Mouse (Mus musculus) stomach, embryonic 14.5 days (tissue): ENCODE results near the gene Thsd4. TPM values are rescaled to one million over a fixed set of nuclear protein-coding genes. Genes with fewer than 3 reads are reported as not detected.
A peak's percentile ranks its signal among the peaks of the same experiment; 100 is the strongest.

ENCODE experiments used
- ATAC-seq: fragments of 200-750 bp; cut with Nextera tagmentation; 2 replicates; pipeline ENCODE4 v1.8.0; 2017; ENCODE audit warnings: low read depth, moderate TSS enrichment; ENCODE audit not compliant: insufficient number of reproducible peaks, insufficient read depth, low FRiP score
- H3K27ac ChIP-seq: fragments of 300-500 bp; sonication (generic); 2 replicates; pipeline ENCODE4 v1.5.1; 2014; ENCODE audit warnings: mild to moderate bottlenecking, low read length, moderate library complexity, mixed read lengths
- H3K27me3 ChIP-seq: fragments of 300-500 bp; sonication (generic); 2 replicates; pipeline ENCODE4 v1.6.1; 2014; ENCODE audit warnings: low read length, control low read depth, mixed read lengths; ENCODE audit not compliant: control insufficient read depth, insufficient read depth
- H3K36me3 ChIP-seq: fragments of 300-500 bp; sonication (generic); 2 replicates; pipeline ENCODE4 v1.6.1; 2014; ENCODE audit warnings: mild to moderate bottlenecking, control low read depth, low read length, moderate library complexity, mixed read lengths; ENCODE audit not compliant: control insufficient read depth, insufficient read depth
- H3K4me1 ChIP-seq: fragments of 300-500 bp; sonication (generic); 2 replicates; pipeline ENCODE4 v1.6.1; 2014; ENCODE audit warnings: low read length, control low read depth, mixed read lengths; ENCODE audit not compliant: control insufficient read depth, insufficient read depth
- H3K4me2 ChIP-seq: fragments of 300-500 bp; sonication (generic); replicated peaks from 2 replicates; pipeline ENCODE4 v1.6.1; 2014; ENCODE audit warnings: low read depth, low read length, control low read depth
- H3K4me3 ChIP-seq: fragments of 300-500 bp; sonication (generic); 2 replicates; pipeline ENCODE4 v1.5.1; 2014; ENCODE audit warnings: low read depth, low read length, control low read depth
- H3K9ac ChIP-seq: fragments of 300-500 bp; sonication (generic); replicated peaks from 2 replicates; pipeline ENCODE4 v1.6.1; 2014; ENCODE audit warnings: low read depth, mild to moderate bottlenecking, control low read depth, low read length, moderate library complexity, mixed read lengths
- H3K9me3 ChIP-seq: fragments of 300-500 bp; sonication (generic); 2 replicates; pipeline ENCODE4 v1.6.1; 2016; ENCODE audit warnings: low read depth, low read length, control low read depth; ENCODE audit not compliant: control insufficient read depth
- WGBS: fragments of 180-500 bp; shearing (Covaris S2); extraction: QIAGEN DNeasy Blood & Tissue Kit; methylation state at CpG from one replicate; pipeline ENCODE4 v1.1.7; 2014; 5-methylcytosine and 5-hydroxymethylcytosine counted together
- polyA plus RNA-seq: library from polyadenylated mRNA; unstranded; fragments of >200 nt; fragmentation: Nextera tagmentation; extraction: Ambion mirVana; gene quantifications from 2 replicates; pipeline ENCODE4 v1.2.1, GENCODE M21; 2014

Gene Thsd4
- polyA plus RNA-seq, 1 experiment from 2014 or later: 27.2 TPM

GRCm38 (mm10) chr9:60398073-60398472, 123.8 kb downstream of the Thsd4 start:
- H3K4me1 ChIP-seq: peaks cover 10% of the 10 kb centered on the region; the same call in 1 of the 2 replicates
- no peak overlapping the region for H3K9ac ChIP-seq
- H3K27ac ChIP-seq: no peak overlapping the region
- no peaks in the 10 kb centered on the region for H3K27me3 ChIP-seq
- no peaks in the 10 kb centered on the region for H3K9me3 ChIP-seq
- H3K4me2 ChIP-seq: no peak overlapping the region
- 23% methylated on average over 2 of the region's 2 CpGs for WGBS
- ATAC-seq: no peak
- no peaks in the 10 kb centered on the region for H3K36me3 ChIP-seq
- H3K4me3 ChIP-seq: no peak overlapping the region

DNA sequence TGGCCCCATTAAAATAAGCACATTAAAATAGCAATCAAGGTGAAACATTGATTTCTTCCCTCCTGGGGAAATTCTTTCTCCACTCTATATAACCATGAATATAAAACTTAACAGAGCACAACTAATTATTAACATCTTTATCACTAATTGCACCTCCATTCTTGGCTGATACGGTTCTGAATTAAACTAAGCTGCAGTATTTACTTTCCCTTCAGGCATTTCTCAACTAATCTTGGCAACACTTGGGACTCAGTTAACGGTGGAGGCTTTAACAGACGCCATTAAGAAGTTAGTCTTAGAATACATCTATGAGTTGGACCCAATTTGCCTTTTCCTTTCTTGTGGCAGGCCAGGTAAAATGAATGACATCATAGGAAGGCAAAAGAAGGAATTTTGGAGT, 125.8 kb downstream of the Thsd4 start:
- Histone ChIP-seq H3K27me3 (no peaks in the 10 kb centered on the region), H3K4me3 (no peak overlapping the region), H3K9me3 (no peaks in the 10 kb centered on the region), H3K36me3 (no peaks in the 10 kb centered on the region), H3K4me2 (no peak overlapping the region), H3K9ac (no peak overlapping the region), H3K4me1 (peaks cover 10% of the 10 kb centered on the region; the same call in 1 of the 2 replicates), H3K27ac (no peak overlapping the region)
- no peak for ATAC-seq
- WGBS: 61% methylated on average over 3 of the region's 3 CpGs

DNA sequence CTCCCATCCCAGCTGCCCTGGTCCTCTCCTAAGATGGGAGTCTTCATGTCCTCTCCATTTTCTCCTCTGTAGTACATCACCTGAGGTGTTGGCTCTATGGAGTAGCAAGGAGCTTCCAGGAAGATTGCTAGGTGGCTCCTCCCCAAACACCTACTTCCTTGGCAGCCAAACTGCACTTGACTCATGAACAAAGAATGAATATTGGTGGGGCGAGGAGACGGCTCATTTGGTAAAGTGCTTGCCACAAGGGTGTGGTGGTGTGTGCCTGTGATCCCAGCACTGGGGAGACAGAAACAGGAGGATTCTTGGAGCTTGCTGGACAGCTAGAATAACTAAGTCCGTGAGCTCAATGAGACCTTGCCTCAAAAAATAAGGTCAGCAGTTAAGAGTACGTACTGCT, 128.9 kb downstream of the Thsd4 start:
- Histone ChIP-seq H3K36me3 (no peaks in the 10 kb centered on the region), H3K4me3 (no peak overlapping the region), H3K9me3 (no peaks in the 10 kb centered on the region), H3K9ac (no peak overlapping the region), H3K4me2 (no peak overlapping the region), H3K27ac (no peak overlapping the region), H3K27me3 (no peaks in the 10 kb centered on the region), H3K4me1 (peaks cover 6% of the 10 kb centered on the region; the same call in 1 of the 2 replicates)
- no peak for ATAC-seq
- WGBS: 90% methylated on average over 4 of the region's 4 CpGs

GRCm38 (mm10) chr9:60384751-60385150, 137.1 kb downstream of the Thsd4 start:
- no peaks in the 10 kb centered on the region for H3K4me1 ChIP-seq
- H3K4me3 ChIP-seq: no peak overlapping the region
- H3K9me3 ChIP-seq: no peaks in the 10 kb centered on the region
- H3K27ac ChIP-seq: no peak overlapping the region
- ATAC-seq: no peak
- no peak overlapping the region for H3K4me2 ChIP-seq
- no peak overlapping the region for H3K9ac ChIP-seq
- H3K36me3 ChIP-seq: no peaks in the 10 kb centered on the region
- WGBS: 53% methylated on average over 6 of the region's 6 CpGs
- no peaks in the 10 kb centered on the region for H3K27me3 ChIP-seq

GRCm38 (mm10) chr9:60382941-60383340, 138.9 kb downstream of the Thsd4 start:
- Histone ChIP-seq H3K9me3 (no peaks in the 10 kb centered on the region), H3K4me3 (no peak overlapping the region), H3K4me1 (peaks cover 4% of the 10 kb centered on the region; the same call in 1 of the 2 replicates), H3K27me3 (no peaks in the 10 kb centered on the region), H3K36me3 (no peaks in the 10 kb centered on the region), H3K9ac (no peak overlapping the region), H3K27ac (no peak overlapping the region), H3K4me2 (no peak overlapping the region)
- WGBS: 65% methylated on average over 4 of the region's 4 CpGs
- no peak for ATAC-seq

DNA sequence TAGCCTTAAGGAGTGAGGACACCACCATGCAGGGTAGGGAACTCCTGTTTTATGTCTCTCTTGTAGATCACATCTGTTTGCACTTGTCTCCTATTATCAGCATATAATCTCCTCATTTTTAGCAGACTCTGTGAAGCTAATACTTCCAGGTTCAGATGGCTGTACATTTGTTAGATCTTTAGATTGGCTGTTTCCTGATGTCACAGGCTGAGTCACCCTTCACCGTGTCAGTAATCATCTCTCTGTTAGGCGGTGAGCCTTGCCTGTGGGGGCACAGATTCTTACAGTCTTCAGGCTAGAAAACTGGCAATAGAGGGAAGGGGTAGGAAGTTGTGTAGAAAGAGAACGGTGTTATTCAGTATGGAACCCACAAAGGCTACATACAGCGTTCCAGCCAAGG, 139.3 kb downstream of the Thsd4 start:
- Histone ChIP-seq H3K4me3 (no peak overlapping the region), H3K9ac (no peak overlapping the region), H3K27ac (no peak overlapping the region), H3K36me3 (no peaks in the 10 kb centered on the region), H3K4me2 (no peak overlapping the region), H3K4me1 (peaks cover 4% of the 10 kb centered on the region; the same call in 1 of the 2 replicates), H3K27me3 (no peaks in the 10 kb centered on the region), H3K9me3 (no peaks in the 10 kb centered on the region)
- no peak for ATAC-seq
- 69% methylated on average over 4 of the region's 4 CpGs for WGBS

GRCm38 (mm10) chr9:60381010-60381409, 140.8 kb downstream of the Thsd4 start:
- no peak overlapping the region for H3K9ac ChIP-seq
- H3K4me1 ChIP-seq: peaks cover 4% of the 10 kb centered on the region; the same call in 1 of the 2 replicates
- no peak overlapping the region for H3K27ac ChIP-seq
- no peaks in the 10 kb centered on the region for H3K9me3 ChIP-seq
- no peaks in the 10 kb centered on the region for H3K27me3 ChIP-seq
- no peaks in the 10 kb centered on the region for H3K36me3 ChIP-seq
- ATAC-seq: no peak
- H3K4me3 ChIP-seq: no peak overlapping the region
- 80% methylated on average over 2 of the region's 2 CpGs for WGBS
- H3K4me2 ChIP-seq: no peak overlapping the region

GRCm38 (mm10) chr9:60380550-60380949, 141.3 kb downstream of the Thsd4 start:
- no peak overlapping the region for H3K4me2 ChIP-seq
- ATAC-seq: no peak
- peaks cover 4% of the 10 kb centered on the region; the same call in 1 of the 2 replicates for H3K4me1 ChIP-seq
- no peaks in the 10 kb centered on the region for H3K9me3 ChIP-seq
- H3K36me3 ChIP-seq: no peaks in the 10 kb centered on the region
- no peak overlapping the region for H3K4me3 ChIP-seq
- no peak overlapping the region for H3K27ac ChIP-seq
- no peak overlapping the region for H3K9ac ChIP-seq
- H3K27me3 ChIP-seq: no peaks in the 10 kb centered on the region
- 88% methylated on average over 4 of the region's 4 CpGs for WGBS

DNA sequence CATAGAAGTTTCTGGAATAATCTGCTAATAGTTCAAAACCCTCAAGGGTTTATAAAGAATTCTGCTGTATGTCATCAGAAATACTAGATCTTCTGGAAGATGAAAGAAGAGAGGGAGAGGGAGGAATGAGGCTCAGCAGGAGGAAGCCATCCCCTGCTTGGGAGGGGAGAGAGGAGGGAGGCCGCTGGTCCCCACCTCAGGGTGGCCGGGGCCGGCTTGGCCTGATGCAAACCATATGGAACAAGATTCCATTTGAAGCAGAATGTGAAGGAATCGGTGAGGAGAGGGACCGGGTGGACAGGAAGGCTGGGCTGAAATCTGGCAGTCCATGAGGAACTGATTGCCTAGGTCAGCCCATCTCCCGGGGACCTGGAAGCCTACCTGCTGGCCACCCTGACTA, 143.6 kb downstream of the Thsd4 start:
- 37% methylated on average over 6 of the region's 6 CpGs for whole genome bisulfite sequencing
- H3K9me3 ChIP-seq: no peaks in the 10 kb centered on the region
- H3K36me3 ChIP-seq: no peaks in the 10 kb centered on the region
- H3K27me3 ChIP-seq: no peaks in the 10 kb centered on the region
- peaks cover 4% of the 10 kb centered on the region; the same call in 1 of the 2 replicates for H3K4me1 ChIP-seq
- no peak overlapping the region for H3K4me3 ChIP-seq
- no peak overlapping the region for H3K9ac ChIP-seq
- no peak overlapping the region for H3K27ac ChIP-seq
- H3K4me2 ChIP-seq: no peak overlapping the region
- peak; percentile 56; the same call in 1 of the 2 replicates for ATAC-seq
